Mouse (Mus musculus) adrenal gland, adult 18-20 months (tissue): Measurements from ENCODE around the gene Olfr165. TPM values are rescaled to one million over a fixed set of nuclear protein-coding genes. Genes with fewer than 3 reads are reported as not detected.
"Not testable (repeated sequence)": the region's sequence is repeated elsewhere in the genome, so short reads cannot be mapped to it uniquely, and the experiment has no call there.

Experiments used
- DNase-seq, 2 experiments: peaks; one replicate each; pipeline ENCODE4 v3.0.0; 2021 to 2022; ENCODE audit warnings: low spot score in 2 of 2
- long read RNA-seq, 2 experiments: library from polyadenylated mRNA; stranded (forward); transcript quantifications; one replicate each; pipeline ENCODE4 v2.0.0; 2021
- total RNA-seq, 2 experiments: library from RNA; stranded (reverse); gene quantifications; 1 replicate in 1 of 2; 2 replicates in 1 of 2; pipeline ENCODE4 v1.2.3; 2021

The Olfr165 gene
- total RNA-seq: not detected
- long read RNA-seq, experiment 1: 0 reads
- long read RNA-seq, experiment 2: 0 reads

- no peak for DNase-seq
These were observed at the start of gene Olfr165 for GRCm38 (mm10) chr16:19423034-19423433. Olfr165 (minus strand) TSS chr16:19423134.

- no peak for DNase-seq
These were observed 41.4 kb upstream of the Olfr165 start for GRCm38 (mm10) chr16:19464365-19464764.

GRCm38 (mm10) chr16:19458741-19459140, 35.8 kb upstream of the Olfr165 start:
- DNase-seq: not testable (repeated sequence)

GRCm38 (mm10) chr16:19387984-19388383, 35.0 kb downstream of the Olfr165 start:
- DNase-seq: no peak

Other genes with a start within 250 kb of the Olfr165 start
- not detected for gene Olfr164, start 109.1 kb downstream of the Olfr165 start, total RNA-seq
- gene Olfr166, start 60.6 kb upstream of the Olfr165 start, total RNA-seq: not detected
- not detected for gene Olfr167, start 99.1 kb upstream of the Olfr165 start, total RNA-seq
- gene Olfr168, start 112.4 kb upstream of the Olfr165 start, total RNA-seq: not detected
- not detected for gene Olfr169, start 148.7 kb upstream of the Olfr165 start, total RNA-seq
- not detected for gene Olfr170, start 188.7 kb upstream of the Olfr165 start, total RNA-seq
- gene Olfr171, start 206.8 kb upstream of the Olfr165 start, total RNA-seq: not detected